Mouse (Mus musculus): ENCODE data around the gene Sirpa.

DNA sequence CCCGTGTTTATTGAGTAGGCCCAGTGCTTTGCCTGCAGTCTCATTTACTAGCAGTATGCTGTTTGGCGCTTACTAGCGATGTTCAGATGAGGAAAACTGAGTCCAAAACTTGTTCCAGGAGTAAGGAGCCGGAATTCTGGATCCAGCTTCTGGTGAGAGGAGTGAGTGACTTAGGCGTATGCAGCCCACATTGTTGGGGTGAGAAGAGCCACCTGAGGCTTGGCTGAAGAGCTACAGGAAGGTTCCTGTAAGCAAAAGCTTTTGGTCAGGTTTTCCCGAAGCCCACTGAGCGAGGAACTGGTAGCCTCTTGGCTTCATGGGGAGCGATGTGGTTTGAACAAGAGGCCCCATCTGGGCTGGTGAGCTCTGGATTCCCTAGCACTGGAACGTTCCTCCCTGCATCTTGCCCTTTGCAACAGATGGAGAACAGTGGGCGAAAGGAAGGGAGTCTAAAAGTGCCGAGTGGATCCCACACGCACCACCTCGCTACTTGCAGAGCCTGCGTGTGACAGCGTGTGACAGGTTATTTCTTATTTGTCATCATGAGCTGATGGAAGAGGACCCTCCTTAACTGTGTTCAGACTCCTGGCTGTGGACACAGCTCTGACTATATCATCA, 4.0 kb downstream of the Sirpa start:
- TF ChIP-seq CTCF (IDR thresholded peaks at IDR 0.05; ENCODE audit: extremely low read depth, insufficient read length, insufficient replicate concordance, low read depth, low read length) (no peak), POLR2A (IDR thresholded peaks at IDR 0.05; ENCODE audit: low read depth, low read length) (no peak)
